Mouse (Mus musculus): Measurements from ENCODE around the gene Tubal3.
"Not testable (repeated sequence)": the region's sequence is repeated elsewhere in the genome, so short reads cannot be mapped to it uniquely, and the experiment has no call there.

Tubal3 gene

GRCm38 (mm10) chr13:3917571-3918311 lies at the start of gene Tubal3, which contains the start of gene Net1:
TSS of gene Tubal3 (plus strand) at chr13:3918274.
TSS of gene Net1 (minus strand) at chr13:3918220.
- DNase-seq (ENCODE audit: low spot score), result peak; percentile 92

GRCm38 (mm10) chr13:3869901-3870300 lies 48.2 kb upstream of the Tubal3 start:
- no peak for DNase-seq (ENCODE audit: low spot score)

GRCm38 (mm10) chr13:3872832-3873231 lies 45.2 kb upstream of the Tubal3 start:
- no peak for DNase-seq (ENCODE audit: low spot score)

GRCm38 (mm10) chr13:3876448-3876847 lies 41.6 kb upstream of the Tubal3 start:
- no peak for DNase-seq (ENCODE audit: low spot score)

GRCm38 (mm10) chr13:3877185-3877584 lies 40.9 kb upstream of the Tubal3 start:
- no peak for DNase-seq (ENCODE audit: low spot score)

GRCm38 (mm10) chr13:3877679-3878220 lies 40.3 kb upstream of the Tubal3 start:
- peak; percentile 31 for DNase-seq (ENCODE audit: low spot score)

GRCm38 (mm10) chr13:3886663-3887062 lies 31.4 kb upstream of the Tubal3 start:
- DNase-seq (ENCODE audit: low spot score), result no peak

GRCm38 (mm10) chr13:3889111-3889510 lies 29.0 kb upstream of the Tubal3 start:
- no peak for DNase-seq (ENCODE audit: low spot score)

- DNase-seq (ENCODE audit: low spot score), result no peak
Observed at GRCm38 (mm10) chr13:3890061-3890460, 28.0 kb upstream of the Tubal3 start.

GRCm38 (mm10) chr13:3891479-3892087 lies 26.5 kb upstream of the Tubal3 start:
- DNase-seq (ENCODE audit: low spot score), result peak; percentile 82

GRCm38 (mm10) chr13:3892601-3893000 lies 25.5 kb upstream of the Tubal3 start:
- peak; percentile 21 for DNase-seq (ENCODE audit: low spot score)

- DNase-seq (ENCODE audit: low spot score), result peak; percentile 94
Observed at GRCm38 (mm10) chr13:3893126-3893734, 24.8 kb upstream of the Tubal3 start.

- DNase-seq (ENCODE audit: low spot score), result no peak
Observed at GRCm38 (mm10) chr13:3894549-3894948, 23.5 kb upstream of the Tubal3 start.

GRCm38 (mm10) chr13:3895397-3895980 lies 22.6 kb upstream of the Tubal3 start:
- DNase-seq (ENCODE audit: low spot score), result peak; percentile 59

- DNase-seq (ENCODE audit: low spot score), result no peak
Observed at GRCm38 (mm10) chr13:3896032-3896431, 22.0 kb upstream of the Tubal3 start.

GRCm38 (mm10) chr13:3896913-3897312 lies 21.2 kb upstream of the Tubal3 start:
- peak; percentile 67 for DNase-seq (ENCODE audit: low spot score)

- not testable (repeated sequence) for DNase-seq (ENCODE audit: low spot score)
Observed at GRCm38 (mm10) chr13:3898202-3898601, 19.9 kb upstream of the Tubal3 start.

GRCm38 (mm10) chr13:3899301-3899700 lies 18.8 kb upstream of the Tubal3 start:
- no peak for DNase-seq (ENCODE audit: low spot score)

- DNase-seq (ENCODE audit: low spot score), result no peak
Observed at GRCm38 (mm10) chr13:3907151-3907696, 10.8 kb upstream of the Tubal3 start.

- no peak for DNase-seq (ENCODE audit: low spot score)
Observed at GRCm38 (mm10) chr13:3908262-3908661, 9.8 kb upstream of the Tubal3 start.

- no peak for DNase-seq (ENCODE audit: low spot score)
Observed at GRCm38 (mm10) chr13:3910356-3910755, 7.7 kb upstream of the Tubal3 start.

GRCm38 (mm10) chr13:3913504-3913903 lies 4.6 kb upstream of the Tubal3 start:
- DNase-seq (ENCODE audit: low spot score), result no peak

Measured in yolk sac, embryonic 10.5 days (tissue).